Mouse (Mus musculus) embryonic fibroblast, embryonic 13.5 days (primary cell): ENCODE results near the gene Cdr2.

Experiments
- CTCF ChIP-seq: IDR thresholded peaks from 2 replicates; pipeline ENCODE4 v1.5.1; 2011; ENCODE audit warnings: mild to moderate bottlenecking, control low read depth, low read length, moderate library complexity, borderline replicate concordance; ENCODE audit not compliant: insufficient read depth
- POLR2A ChIP-seq: IDR thresholded peaks from 2 replicates; pipeline ENCODE4 v1.6.1; 2011; ENCODE audit warnings: low read depth, mild to moderate bottlenecking, control low read depth, low read length, moderate library complexity

DNA sequence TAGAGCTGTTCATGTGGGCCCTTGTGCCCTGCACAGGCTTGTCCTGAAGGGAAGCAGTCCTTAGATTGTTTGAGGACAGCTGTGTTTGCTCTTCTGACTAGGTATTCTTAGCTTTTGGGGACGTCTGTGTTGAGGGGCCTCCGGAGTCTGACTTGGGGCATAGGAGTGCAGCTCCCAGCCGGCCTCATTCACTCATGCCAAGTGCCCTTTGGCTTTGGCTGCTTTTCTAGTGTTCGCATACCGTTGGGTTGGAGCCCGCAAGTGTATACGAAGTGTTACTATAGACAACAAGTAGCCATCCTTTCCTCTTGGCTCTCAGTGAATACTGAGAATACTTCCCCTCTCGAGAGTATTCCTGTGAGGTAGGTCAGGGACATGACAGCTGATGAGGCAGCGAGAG lies 43.9 kb downstream of the Cdr2 start:
- TF ChIP-seq CTCF: no peak
- no peak for TF ChIP-seq POLR2A
